Mouse (Mus musculus): ENCODE data around the gene Cttnbp2. TPM values are rescaled to one million over a fixed set of nuclear protein-coding genes. Genes with fewer than 3 reads are reported as not detected.

Gene Cttnbp2
- 7.3 and 10.8 TPM in 2 replicates for polyA plus RNA-seq (2015; fragmentation: Nextera tagmentation; extraction: Ambion mirVana)

- Histone ChIP-seq H3K9me3 (ENCODE audit: low read length) (no peaks in the 10 kb centered on the region), H3K27ac (ENCODE audit: low read length) (no peak within 1 kb of the TSS)
- peak; percentile 78 for DNase-seq (ENCODE audit: low spot score)
Observed at GRCm38 (mm10) chr6:18514480-18515352, at the start of gene Cttnbp2. Gene Cttnbp2 (minus strand): TSS chr6:18514843.

GRCm38 (mm10) chr6:18559019-18559418 is 44.4 kb upstream of the Cttnbp2 start:
- no peaks in the 10 kb centered on the region for H3K27me3 ChIP-seq (replicated peaks; ENCODE audit: insufficient read depth, low read length)
- WGBS: 49% methylated on average over 1 of the region's 1 CpGs

More at GRCm38 (mm10) chr6:18514480-18515352, at the start of gene Cttnbp2:
- ATAC-seq: peak; percentile 95
- Histone ChIP-seq H3K27me3 (replicated peaks; ENCODE audit: insufficient read depth, low read length) (0 out of 2 replicates have a peak, but pooled peaks cover 5% of the 10 kb centered on the region), H3K4me2 (replicated peaks; ENCODE audit: low read depth, low read length) (peak within 1 kb of the TSS; percentile 92), H3K36me3 (ENCODE audit: insufficient read depth, low read length) (no peaks in the 10 kb centered on the region), H3K9ac (replicated peaks; ENCODE audit: low read depth) (peak within 1 kb of the TSS; percentile 44), H3K4me3 (ENCODE audit: low read depth, low read length) (peak within 1 kb of the TSS; percentile 72), H3K4me1 (ENCODE audit: insufficient read depth, low read depth, low read length) (peaks cover 3% of the 10 kb centered on the region; the same call in 1 of the 2 replicates)
- TF ChIP-seq EP300 (IDR thresholded peaks at IDR 0.05): no peak
- peak; percentile 23 for TF ChIP-seq CTCF (IDR thresholded peaks at IDR 0.05)
- WGBS: 2% methylated on average over 52 of the region's 70 CpGs

GRCm38 (mm10) chr6:18547516-18548465 is 33.1 kb upstream of the Cttnbp2 start:
- H3K27me3 ChIP-seq (replicated peaks; ENCODE audit: insufficient read depth, low read length): no peaks in the 10 kb centered on the region
- H3K27ac ChIP-seq (ENCODE audit: low read length): no peak overlapping the region
- H3K4me2 ChIP-seq (replicated peaks; ENCODE audit: low read depth, low read length): no peak overlapping the region; the same call in 1 of the 2 replicates
- H3K9ac ChIP-seq (replicated peaks; ENCODE audit: low read depth): no peak overlapping the region
- no peak overlapping the region for H3K4me3 ChIP-seq (ENCODE audit: low read depth, low read length)
- WGBS: 56% methylated on average over 24 of the region's 24 CpGs
- no peaks in the 10 kb centered on the region for H3K9me3 ChIP-seq (ENCODE audit: low read length)
- TF ChIP-seq CTCF (IDR thresholded peaks at IDR 0.05): no peak
- no peak for TF ChIP-seq EP300 (IDR thresholded peaks at IDR 0.05)
- DNase-seq (ENCODE audit: low spot score) (no peak), ATAC-seq (no peak)
- no peaks in the 10 kb centered on the region for H3K4me1 ChIP-seq (ENCODE audit: insufficient read depth, low read depth, low read length)
- H3K36me3 ChIP-seq (ENCODE audit: insufficient read depth, low read length): no peaks in the 10 kb centered on the region

More at GRCm38 (mm10) chr6:18559019-18559418, 44.4 kb upstream of the Cttnbp2 start:
- Histone ChIP-seq H3K27ac (ENCODE audit: low read length) (no peak overlapping the region), H3K4me2 (replicated peaks; ENCODE audit: low read depth, low read length) (no peak overlapping the region), H3K4me3 (ENCODE audit: low read depth, low read length) (no peak overlapping the region), H3K4me1 (ENCODE audit: insufficient read depth, low read depth, low read length) (no peaks in the 10 kb centered on the region), H3K9me3 (ENCODE audit: low read length) (no peaks in the 10 kb centered on the region), H3K36me3 (ENCODE audit: insufficient read depth, low read length) (no peaks in the 10 kb centered on the region), H3K9ac (replicated peaks; ENCODE audit: low read depth) (no peak overlapping the region)
- TF ChIP-seq CTCF (IDR thresholded peaks at IDR 0.05) (no peak), EP300 (IDR thresholded peaks at IDR 0.05) (no peak)
- no peak for ATAC-seq
- DNase-seq (ENCODE audit: low spot score): no peak

GRCm38 (mm10) chr6:18543878-18544277 is 29.2 kb upstream of the Cttnbp2 start:
- WGBS: 64% methylated on average over 2 of the region's 2 CpGs
- no peaks in the 10 kb centered on the region for H3K36me3 ChIP-seq (ENCODE audit: insufficient read depth, low read length)
- H3K9me3 ChIP-seq (ENCODE audit: low read length): no peaks in the 10 kb centered on the region
- H3K9ac ChIP-seq (replicated peaks; ENCODE audit: low read depth): no peak overlapping the region
- DNase-seq (ENCODE audit: low spot score) (no peak), ATAC-seq (no peak)
- no peaks in the 10 kb centered on the region for H3K27me3 ChIP-seq (replicated peaks; ENCODE audit: insufficient read depth, low read length)
- TF ChIP-seq EP300 (IDR thresholded peaks at IDR 0.05): no peak
- TF ChIP-seq CTCF (IDR thresholded peaks at IDR 0.05): no peak
- no peak overlapping the region for H3K4me2 ChIP-seq (replicated peaks; ENCODE audit: low read depth, low read length)
- no peaks in the 10 kb centered on the region for H3K4me1 ChIP-seq (ENCODE audit: insufficient read depth, low read depth, low read length)
- no peak overlapping the region for H3K4me3 ChIP-seq (ENCODE audit: low read depth, low read length)
- no peak overlapping the region for H3K27ac ChIP-seq (ENCODE audit: low read length)

- H3K27ac ChIP-seq (ENCODE audit: low read length): no peak overlapping the region
- H3K9ac ChIP-seq (replicated peaks; ENCODE audit: low read depth): no peak overlapping the region
- H3K4me3 ChIP-seq (ENCODE audit: low read depth, low read length): no peak overlapping the region
- H3K36me3 ChIP-seq (ENCODE audit: insufficient read depth, low read length): no peaks in the 10 kb centered on the region
- no peaks in the 10 kb centered on the region for H3K9me3 ChIP-seq (ENCODE audit: low read length)
- no peak overlapping the region for H3K4me2 ChIP-seq (replicated peaks; ENCODE audit: low read depth, low read length)
- H3K27me3 ChIP-seq (replicated peaks; ENCODE audit: insufficient read depth, low read length): no peaks in the 10 kb centered on the region
- 19% methylated on average over 4 of the region's 4 CpGs for WGBS
- no peaks in the 10 kb centered on the region for H3K4me1 ChIP-seq (ENCODE audit: insufficient read depth, low read depth, low read length)
- DNase-seq (ENCODE audit: low spot score) (no peak), ATAC-seq (no peak)
- TF ChIP-seq CTCF (IDR thresholded peaks at IDR 0.05) (no peak), EP300 (IDR thresholded peaks at IDR 0.05) (no peak)
Observed at GRCm38 (mm10) chr6:18540396-18540795, 25.8 kb upstream of the Cttnbp2 start.

- Histone ChIP-seq H3K4me1 (ENCODE audit: insufficient read depth, low read depth, low read length) (no peaks in the 10 kb centered on the region), H3K4me3 (ENCODE audit: low read depth, low read length) (no peak overlapping the region), H3K27ac (ENCODE audit: low read length) (no peak overlapping the region), H3K27me3 (replicated peaks; ENCODE audit: insufficient read depth, low read length) (no peaks in the 10 kb centered on the region), H3K4me2 (replicated peaks; ENCODE audit: low read depth, low read length) (no peak overlapping the region), H3K36me3 (ENCODE audit: insufficient read depth, low read length) (no peaks in the 10 kb centered on the region), H3K9ac (replicated peaks; ENCODE audit: low read depth) (no peak overlapping the region), H3K9me3 (ENCODE audit: low read length) (no peaks in the 10 kb centered on the region)
- ATAC-seq (no peak), DNase-seq (ENCODE audit: low spot score) (no peak)
- TF ChIP-seq CTCF (IDR thresholded peaks at IDR 0.05): no peak
- no peak for TF ChIP-seq EP300 (IDR thresholded peaks at IDR 0.05)
- WGBS: 81% methylated on average over 3 of the region's 3 CpGs
Observed at GRCm38 (mm10) chr6:18530394-18530793, 15.8 kb upstream of the Cttnbp2 start.
